Mouse (Mus musculus): Measurements from ENCODE around the gene Lrrc8d.

Gene Lrrc8d

GRCm38 (mm10) chr5:105699141-105700069 is at the start of gene Lrrc8d:
TSS of gene Lrrc8d (plus strand) at chr5:105699969.
- peak; percentile 88 for DNase-seq

- DNase-seq: no peak
Measured at GRCm38 (mm10) chr5:105650728-105651479, 48.9 kb upstream of the Lrrc8d start.

GRCm38 (mm10) chr5:105651561-105651991 is 48.2 kb upstream of the Lrrc8d start:
- DNase-seq: no peak

GRCm38 (mm10) chr5:105654237-105655063 is 45.3 kb upstream of the Lrrc8d start:
- DNase-seq: peak; percentile 85

GRCm38 (mm10) chr5:105655100-105655734 is 44.6 kb upstream of the Lrrc8d start:
- no peak for DNase-seq

- no peak for DNase-seq
Measured at GRCm38 (mm10) chr5:105661894-105662293, 37.9 kb upstream of the Lrrc8d start.

- DNase-seq: no peak
Measured at GRCm38 (mm10) chr5:105666930-105667329, 32.8 kb upstream of the Lrrc8d start.

GRCm38 (mm10) chr5:105667411-105667810 is 32.4 kb upstream of the Lrrc8d start:
- no peak for DNase-seq

GRCm38 (mm10) chr5:105669086-105669485 is 30.7 kb upstream of the Lrrc8d start:
- DNase-seq: no peak

GRCm38 (mm10) chr5:105669508-105670353 is 30.0 kb upstream of the Lrrc8d start:
- DNase-seq: no peak

- no peak for DNase-seq
Measured at GRCm38 (mm10) chr5:105672332-105672731, 27.4 kb upstream of the Lrrc8d start.

- DNase-seq: no peak
Measured at GRCm38 (mm10) chr5:105675511-105675910, 24.3 kb upstream of the Lrrc8d start.

- DNase-seq: no peak
Measured at GRCm38 (mm10) chr5:105677071-105677470, 22.7 kb upstream of the Lrrc8d start.

- DNase-seq: no peak
Measured at GRCm38 (mm10) chr5:105678243-105678642, 21.5 kb upstream of the Lrrc8d start.

- DNase-seq: no peak
Measured at GRCm38 (mm10) chr5:105679261-105679660, 20.5 kb upstream of the Lrrc8d start.

- DNase-seq: no peak
Measured at GRCm38 (mm10) chr5:105679921-105680843, 19.6 kb upstream of the Lrrc8d start.

- no peak for DNase-seq
Measured at GRCm38 (mm10) chr5:105682143-105682611, 17.6 kb upstream of the Lrrc8d start.

- DNase-seq: no peak
Measured at GRCm38 (mm10) chr5:105683912-105684350, 15.8 kb upstream of the Lrrc8d start.

- DNase-seq: peak; percentile 83
Measured at GRCm38 (mm10) chr5:105684861-105685600, 14.7 kb upstream of the Lrrc8d start.
